Mouse (Mus musculus) embryonic stem cell, embryonic (primary cell): ENCODE measurements around the gene Cabin1.

ENCODE experiments used
- CTCF ChIA-PET, 4 experiments: fragments of 300-600 bp in 2 of 4; fragments of 350-600 bp in 2 of 4; sonication (Branson Sonifier 250); formaldehyde crosslinking; loops; one replicate each; lab custom pipeline; 2022; ENCODE audit warnings: inconsistent platforms in 2 of 4; lab: Charles Lee
- POLR2A ChIA-PET, 4 experiments: fragments of 300-600 bp in 2 of 4; fragments of 350-600 bp in 2 of 4; sonication (Branson Sonifier 250); formaldehyde crosslinking; loops; one replicate each; lab custom pipeline; 2022; ENCODE audit warnings: antibody characterized with exemption in 4 of 4, inconsistent platforms in 1 of 4; lab: Charles Lee

Gene Cabin1

GRCm38 (mm10) chr10:75632633-75633032, 131.5 kb downstream of the Cabin1 start:
- ChIA-PET POLR2A (interaction anchor here in 3 of 4 experiments (0.6 to 2.7 kb wide), 8 partner anchors 10 to 1977 kb away, joined by 3 to 18 read pairs (median 5); no protein-coding TSS in a partner anchor), CTCF (interaction anchor here (0.5 to 2.3 kb wide), 9 partner anchors 9 to 197 kb away, joined by 3 to 8 read pairs (median 4); partner anchors contain the start of gene Ddt (in 1 of the 4))

GRCm38 (mm10) chr10:75627490-75627889, 136.7 kb downstream of the Cabin1 start:
- ChIA-PET CTCF (interaction anchor here in 2 of 4 experiments (0.7 to 1.1 kb wide), 3 partner anchors 8 to 22 kb away, joined by 3 to 5 read pairs (median 3); no protein-coding TSS in a partner anchor), POLR2A (interaction anchor here in 1 of 4 experiments (1.0 kb wide), 1 partner anchor 8 kb away, joined by 3 read pairs; no protein-coding TSS in a partner anchor)

- CTCF ChIA-PET: interaction anchor here in 2 of 4 experiments (0.7 to 1.1 kb wide), 3 partner anchors 9 to 22 kb away, joined by 3 to 5 read pairs (median 3); no protein-coding TSS in a partner anchor
- POLR2A ChIA-PET: interaction anchor here in 1 of 4 experiments (1.0 kb wide), 1 partner anchor 9 kb away, joined by 3 read pairs; no protein-coding TSS in a partner anchor
Observed at GRCm38 (mm10) chr10:75626991-75627390, 137.2 kb downstream of the Cabin1 start.

- POLR2A ChIA-PET: interaction anchor here in 1 of 4 experiments (0.7 kb wide), 1 partner anchor 23 kb away, joined by 3 read pairs; no protein-coding TSS in a partner anchor
- CTCF ChIA-PET: interaction anchor here in 1 of 4 experiments (3.2 kb wide), 1 partner anchor 9 kb away, joined by 12 read pairs; no protein-coding TSS in a partner anchor
Observed at GRCm38 (mm10) chr10:75625920-75626319, 138.2 kb downstream of the Cabin1 start.

- ChIA-PET POLR2A (interaction anchor here in 2 of 4 experiments (1.0 to 1.3 kb wide), 2 partner anchors 15 to 213 kb away, joined by 3 to 4 read pairs; no protein-coding TSS in a partner anchor), CTCF (interaction anchor here (0.5 to 1.8 kb wide), 35 partner anchors 11 to 602 kb away, joined by 3 to 15 read pairs (median 4); partner anchors contain the start of genes Cabin1 (in 2 of the 4), Ddt (in 1 of the 4), Ggt5 (in 1 of the 4) and Gstt2 (in 1 of the 4))
Observed at GRCm38 (mm10) chr10:75620818-75621217, 143.3 kb downstream of the Cabin1 start.

GRCm38 (mm10) chr10:75616044-75616443, 148.1 kb downstream of the Cabin1 start:
- POLR2A ChIA-PET: interaction anchor here in 2 of 4 experiments (0.6 to 0.8 kb wide), 3 partner anchors 21 to 149 kb away, joined by 3 read pairs; no protein-coding TSS in a partner anchor

GRCm38 (mm10) chr10:75610486-75610885, 153.7 kb downstream of the Cabin1 start:
- CTCF ChIA-PET: interaction anchor here (0.5 to 2.5 kb wide), 6 partner anchors 24 to 422 kb away, joined by 3 to 14 read pairs (median 6); partner anchors contain the start of gene Zfp280b (in 1 of the 4)
- POLR2A ChIA-PET: interaction anchor here in 2 of 4 experiments (0.6 to 1.7 kb wide), 8 partner anchors 15 to 225 kb away, joined by 3 to 8 read pairs (median 3); no protein-coding TSS in a partner anchor

More at GRCm38 (mm10) chr10:75616044-75616443, 148.1 kb downstream of the Cabin1 start:
- CTCF ChIA-PET: interaction anchor here (0.6 to 1.9 kb wide), 6 partner anchors 11 to 357 kb away, joined by 3 to 6 read pairs (median 3); no protein-coding TSS in a partner anchor

GRCm38 (mm10) chr10:75608975-75609374, 155.2 kb downstream of the Cabin1 start:
- POLR2A ChIA-PET: interaction anchor here in 2 of 4 experiments (0.6 to 1.5 kb wide), 7 partner anchors 15 to 243 kb away, joined by 3 to 7 read pairs (median 3); partner anchors contain the start of gene Ddt (in 1 of the 2)
- CTCF ChIA-PET: interaction anchor here in 2 of 4 experiments (0.6 to 2.5 kb wide), 4 partner anchors 23 to 29 kb away, joined by 3 to 14 read pairs (median 10); no protein-coding TSS in a partner anchor

GRCm38 (mm10) chr10:75607253-75607652, 156.9 kb downstream of the Cabin1 start:
- CTCF ChIA-PET: interaction anchor here (0.5 to 1.0 kb wide), 5 partner anchors 12 to 244 kb away, joined by 3 to 8 read pairs (median 4); no protein-coding TSS in a partner anchor
- POLR2A ChIA-PET: interaction anchor here in 2 of 4 experiments (0.7 to 1.0 kb wide), 2 partner anchors 166 to 328 kb away, joined by 3 to 8 read pairs; partner anchors contain the start of gene Ddt (in 1 of the 2)

GRCm38 (mm10) chr10:75605162-75605846, 158.8 kb downstream of the Cabin1 start:
- ChIA-PET CTCF (interaction anchor here (0.5 to 2.4 kb wide), 39 partner anchors 8 to 326 kb away, joined by 3 to 20 read pairs (median 4); partner anchors contain the start of genes Gstt2 (in 2 of the 4), Cabin1 (in 1 of the 4) and Ddt (in 1 of the 4)), POLR2A (interaction anchor here in 2 of 4 experiments (0.6 to 1.6 kb wide), 11 partner anchors 9 to 260 kb away, joined by 3 to 8 read pairs (median 4); partner anchors contain the start of genes Cabin1 (in 1 of the 2) and Mif (in 1 of the 2))

GRCm38 (mm10) chr10:75600189-75600730, 163.9 kb downstream of the Cabin1 start:
- POLR2A ChIA-PET: interaction anchor here in 1 of 4 experiments (1.7 kb wide), 1 partner anchor 35 kb away, joined by 6 read pairs; no protein-coding TSS in a partner anchor
- CTCF ChIA-PET: interaction anchor here in 3 of 4 experiments (0.6 to 1.7 kb wide), 5 partner anchors 13 to 232 kb away, joined by 3 to 8 read pairs (median 4); no protein-coding TSS in a partner anchor
